Mouse (Mus musculus): ENCODE data around the gene Fas. TPM values are rescaled to one million over a fixed set of nuclear protein-coding genes. Genes with fewer than 3 reads are reported as not detected.

Fas gene
- polyA plus RNA-seq, 1 experiment from 2014 or later = 21.0 TPM

DNA sequence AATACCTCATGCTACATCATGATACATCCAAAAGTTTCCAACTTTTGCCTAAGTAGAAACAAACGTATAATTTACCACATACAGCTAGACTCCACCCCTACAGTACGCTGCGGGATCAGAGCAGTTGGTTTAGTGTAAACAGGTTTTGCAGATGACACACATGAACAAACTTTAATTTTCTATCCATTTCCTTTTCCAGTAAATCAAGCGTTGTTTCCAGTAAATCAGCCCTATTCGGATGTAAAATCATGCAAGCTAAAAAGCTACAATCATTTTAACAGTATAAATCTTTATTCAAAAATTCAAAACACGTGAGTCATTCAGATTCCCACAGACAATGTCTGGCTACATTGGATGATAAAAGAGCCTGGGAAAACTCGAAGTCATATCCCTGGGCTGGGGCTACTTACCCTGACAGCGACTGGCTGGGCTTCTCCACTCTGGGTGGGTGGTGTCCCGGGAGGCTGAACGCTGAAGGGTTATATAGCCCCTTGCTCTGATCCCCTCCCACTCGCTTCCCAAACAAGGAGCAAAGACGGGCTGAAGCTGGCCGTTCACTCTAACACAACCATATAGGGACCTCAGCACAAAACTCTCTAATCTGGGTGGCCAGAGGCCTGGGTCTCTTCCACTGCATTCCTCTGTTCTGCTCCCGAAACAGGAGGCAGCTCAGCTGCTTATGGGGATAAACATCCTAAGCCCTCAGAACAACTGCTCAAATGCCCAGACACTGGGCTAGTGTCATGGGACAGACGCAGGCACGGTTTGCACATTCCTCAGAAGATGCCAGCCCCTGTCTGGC, 35.4 kb upstream of the Fas start, which contains the start of gene Acta2:
Acta2 (minus strand) TSS at position 711 of the 802 bp plus-strand sequence.
- ChIA-PET CTCF (interaction anchor here (0.9 to 5.5 kb wide), 10 partner anchors 9 to 42 kb away, joined by 3 to 23 read pairs (median 3); no protein-coding TSS in a partner anchor), POLR2A (interaction anchor here (0.6 to 1.2 kb wide), 4 partner anchors 25 to 295 kb away, joined by 3 to 4 read pairs (median 3); partner anchors contain the start of gene Ifit2)
- in situ Hi-C loops (cut with MboI; ENCODE audit: low pct_unique_long_range_greater_than_20kb) = loop anchor here (5.0 kb wide), 1 partner anchor 32 kb away; no protein-coding TSS in a partner anchor
- H3K27me3 ChIP-seq = no peaks in the 10 kb centered on the region
- DNase-seq (ENCODE audit: low read depth, low spot score) = peak; percentile 75
- peak; percentile 61 for ATAC-seq
- TF ChIP-seq CTCF (IDR thresholded peaks at IDR 0.05) = no peak

DNA sequence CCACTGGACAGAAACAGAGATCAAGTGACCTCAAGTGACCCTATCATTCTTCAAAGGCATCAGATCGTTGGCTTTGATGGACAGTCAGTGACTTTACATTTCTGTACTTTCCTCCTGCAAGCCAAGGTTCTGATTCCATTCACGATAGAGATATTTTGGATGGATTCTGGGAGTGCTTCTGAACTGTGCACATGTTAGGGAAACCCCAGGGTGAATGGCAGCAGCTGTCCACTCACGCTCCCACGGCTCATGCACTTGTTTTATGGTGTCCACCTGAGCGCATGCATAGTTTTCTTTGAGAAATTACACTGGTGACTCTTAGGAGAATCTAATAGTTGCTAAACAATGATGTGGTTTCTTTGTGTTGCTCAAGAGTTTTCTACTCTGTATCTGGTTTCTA, 34.3 kb upstream of the Fas start:
- no peak for TF ChIP-seq CTCF (IDR thresholded peaks at IDR 0.05)
- POLR2A ChIA-PET = no interaction called here
- DNase-seq (ENCODE audit: low read depth, low spot score) (no peak), ATAC-seq (no peak)
- no peaks in the 10 kb centered on the region for H3K27me3 ChIP-seq
- CTCF ChIA-PET = interaction anchor here (0.9 to 5.5 kb wide), 5 partner anchors 8 to 41 kb away, joined by 3 to 21 read pairs (median 3); no protein-coding TSS in a partner anchor
- in situ Hi-C loops (cut with MboI; ENCODE audit: low pct_unique_long_range_greater_than_20kb) = no loop called here

DNA sequence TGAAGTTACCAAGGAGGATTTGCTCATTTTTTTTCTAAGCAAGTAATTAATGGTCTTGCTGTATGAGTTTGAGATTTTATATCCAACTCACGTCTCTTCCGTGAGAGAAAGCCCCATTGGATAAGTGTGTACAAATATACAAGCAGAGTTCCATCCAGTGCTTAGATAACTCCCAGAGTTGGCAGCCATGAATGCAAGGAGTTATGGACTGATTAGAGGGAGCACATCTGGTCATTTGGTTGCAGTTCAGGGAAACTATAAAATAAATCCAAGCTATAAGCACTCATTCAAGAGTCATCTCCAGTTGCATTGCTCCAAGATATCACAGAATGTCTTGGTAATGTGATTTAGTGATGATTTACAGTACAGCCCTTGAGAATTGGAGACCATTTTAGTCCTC, 33.5 kb upstream of the Fas start:
- POLR2A ChIA-PET = no interaction called here
- DNase-seq (ENCODE audit: low read depth, low spot score) = no peak

DNA sequence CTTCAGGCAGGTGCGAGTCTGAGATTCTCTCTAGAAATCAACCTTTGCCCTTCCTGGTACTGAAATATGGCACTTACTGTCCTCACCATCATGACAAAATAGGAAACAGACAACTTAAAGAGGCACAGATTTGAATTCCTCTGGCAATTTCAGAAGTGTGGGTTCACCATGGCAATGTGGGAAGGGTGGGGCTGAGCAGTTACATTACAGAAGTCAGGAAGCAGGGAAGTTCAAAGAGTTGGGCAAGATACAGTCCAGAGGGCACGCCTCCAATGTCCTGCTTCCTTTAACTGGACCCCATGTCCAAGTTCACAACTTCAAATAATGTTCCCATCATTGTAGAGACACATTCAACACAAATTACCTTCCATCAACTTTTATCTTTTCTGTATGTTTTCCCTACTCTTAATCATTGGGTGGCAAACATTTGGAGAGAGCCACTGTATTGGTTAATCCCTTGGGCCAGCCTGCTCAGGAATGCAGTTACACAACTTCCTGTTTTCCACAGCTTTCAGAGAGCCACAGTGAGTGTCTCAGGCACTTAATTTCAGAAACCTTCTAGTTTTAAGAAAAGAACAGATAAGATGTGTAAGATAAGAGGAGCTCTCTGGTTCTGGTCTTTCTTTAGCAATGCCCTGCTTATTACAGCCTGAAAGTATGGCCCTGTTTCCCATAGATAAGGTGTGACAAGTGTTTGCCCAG, 28.0 kb upstream of the Fas start:
- POLR2A ChIA-PET = no interaction called here
- CTCF ChIA-PET = interaction anchor here (1.4 to 4.4 kb wide), 2 partner anchors 9 to 13 kb away, joined by 5 to 21 read pairs; partner anchors contain the start of gene Acta2
- TF ChIP-seq CTCF (IDR thresholded peaks at IDR 0.05) = no peak
- in situ Hi-C loops (cut with MboI; ENCODE audit: low pct_unique_long_range_greater_than_20kb) = no loop called here
- no peaks in the 10 kb centered on the region for H3K27me3 ChIP-seq
- no peak for DNase-seq (ENCODE audit: low read depth, low spot score)
- ATAC-seq = no peak

More for the DNA sequence above, 33.5 kb upstream of the Fas start:
- ATAC-seq = no peak
- no peak for TF ChIP-seq CTCF (IDR thresholded peaks at IDR 0.05)
- CTCF ChIA-PET = interaction anchor here (0.9 to 2.7 kb wide), 3 partner anchors 9 to 28 kb away, joined by 3 to 7 read pairs (median 3); no protein-coding TSS in a partner anchor
- H3K27me3 ChIP-seq = no peaks in the 10 kb centered on the region
- in situ Hi-C loops (cut with MboI; ENCODE audit: low pct_unique_long_range_greater_than_20kb) = no loop called here

DNA sequence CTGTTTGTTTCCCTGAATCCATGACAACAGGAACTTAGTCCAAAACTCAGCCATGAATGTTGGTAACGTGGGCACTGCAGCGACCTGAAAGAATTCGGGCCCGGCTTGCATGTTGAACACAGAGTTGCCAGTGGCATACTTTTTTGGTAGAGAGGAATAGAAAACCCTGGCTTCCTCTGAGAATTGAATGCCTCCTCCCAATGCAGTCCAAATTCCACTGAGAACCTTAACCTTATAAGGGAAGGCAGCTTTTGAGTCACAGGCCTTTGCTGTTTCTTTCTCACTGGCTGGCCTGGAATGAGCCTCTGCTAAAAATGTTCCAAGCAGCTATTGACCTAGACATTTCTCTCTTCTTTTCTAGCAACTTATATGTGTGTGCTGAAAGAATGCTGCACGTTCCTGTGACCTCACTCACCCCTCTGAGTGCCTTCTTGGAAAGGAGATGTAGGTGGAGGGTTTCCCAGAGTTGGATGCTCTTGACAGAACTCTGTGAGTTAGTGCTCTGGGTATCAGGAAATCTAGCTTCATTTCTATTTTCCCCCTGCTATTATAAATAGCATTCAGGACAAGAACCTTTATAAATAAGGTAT, 24.8 kb upstream of the Fas start:
- H3K27me3 ChIP-seq = no peaks in the 10 kb centered on the region
- ChIA-PET CTCF (interaction anchor here (1.2 to 4.4 kb wide), 7 partner anchors 9 to 22 kb away, joined by 3 to 21 read pairs (median 5); partner anchors contain the start of gene Acta2), POLR2A (interaction anchor here (0.7 to 1.0 kb wide), 3 partner anchors 12 to 19 kb away, joined by 3 to 4 read pairs (median 3); no protein-coding TSS in a partner anchor)
- no peak for TF ChIP-seq CTCF (IDR thresholded peaks at IDR 0.05)
- in situ Hi-C loops (cut with MboI; ENCODE audit: low pct_unique_long_range_greater_than_20kb) = no loop called here
- peak; percentile 86 for ATAC-seq
- no peak for DNase-seq (ENCODE audit: low read depth, low spot score)

DNA sequence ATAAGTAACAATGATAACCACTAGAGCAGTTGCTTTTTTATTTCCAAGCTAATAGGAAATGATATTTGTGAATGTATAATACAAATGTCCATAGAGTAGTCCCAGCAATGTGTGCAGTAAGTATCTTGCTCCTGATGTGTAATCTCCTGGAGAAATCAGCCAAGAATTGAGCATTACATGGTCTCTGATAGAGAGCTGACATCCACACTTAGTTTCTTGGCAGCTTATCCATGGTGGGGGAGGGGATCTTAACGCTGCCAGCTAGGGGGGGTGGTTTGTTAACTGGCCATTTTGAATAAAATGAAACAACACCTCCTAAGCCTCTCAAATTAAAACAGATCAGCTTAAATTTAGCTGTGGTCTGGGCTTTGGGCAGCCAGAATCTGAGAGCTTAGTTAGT, 21.5 kb upstream of the Fas start:
- DNase-seq (ENCODE audit: low read depth, low spot score) (no peak), ATAC-seq (no peak)
- in situ Hi-C loops (cut with MboI; ENCODE audit: low pct_unique_long_range_greater_than_20kb) = no loop called here
- POLR2A ChIA-PET = no interaction called here
- no peak for TF ChIP-seq CTCF (IDR thresholded peaks at IDR 0.05)
- no peaks in the 10 kb centered on the region for H3K27me3 ChIP-seq
- CTCF ChIA-PET = interaction anchor here (1.1 kb wide), 1 partner anchor 8 kb away, joined by 4 read pairs; no protein-coding TSS in a partner anchor

DNA sequence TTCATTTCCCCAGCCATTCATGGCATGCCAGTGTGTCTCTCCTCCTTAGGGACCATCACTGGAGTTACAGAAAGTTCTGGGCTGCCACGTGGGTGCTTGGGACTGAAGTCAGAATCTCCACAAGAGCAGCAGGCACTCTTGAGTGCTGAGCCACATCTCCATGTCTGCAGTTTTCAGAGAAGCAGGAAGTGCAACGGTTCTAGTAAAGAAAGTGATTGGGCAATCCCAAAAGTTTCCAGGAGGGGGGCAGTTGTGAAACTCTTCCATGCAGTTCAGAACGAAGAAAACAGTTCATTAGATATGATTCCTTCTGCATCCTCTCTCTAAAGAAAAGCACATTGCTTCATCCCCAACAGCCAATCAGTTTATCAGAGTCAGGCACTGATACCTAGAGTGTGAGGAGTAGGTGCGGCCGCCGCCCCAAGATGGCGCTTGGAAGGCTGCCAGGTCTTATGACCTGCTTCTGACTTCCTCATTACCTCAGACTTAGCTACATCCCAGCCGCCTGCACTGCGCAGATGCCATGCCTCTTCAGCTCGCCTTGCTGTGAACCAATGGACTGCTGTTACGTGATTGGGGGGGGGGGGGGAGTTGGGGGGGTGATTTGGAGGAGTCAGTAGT, 20.2 kb upstream of the Fas start:
- in situ Hi-C loops (cut with MboI; ENCODE audit: low pct_unique_long_range_greater_than_20kb) = no loop called here
- CTCF ChIA-PET = interaction anchor here (1.1 to 2.4 kb wide), 2 partner anchors 14 to 46 kb away, joined by 3 to 14 read pairs; no protein-coding TSS in a partner anchor
- H3K27me3 ChIP-seq = no peaks in the 10 kb centered on the region
- ATAC-seq (no peak), DNase-seq (ENCODE audit: low read depth, low spot score) (no peak)
- no peak for TF ChIP-seq CTCF (IDR thresholded peaks at IDR 0.05)
- POLR2A ChIA-PET = no interaction called here

DNA sequence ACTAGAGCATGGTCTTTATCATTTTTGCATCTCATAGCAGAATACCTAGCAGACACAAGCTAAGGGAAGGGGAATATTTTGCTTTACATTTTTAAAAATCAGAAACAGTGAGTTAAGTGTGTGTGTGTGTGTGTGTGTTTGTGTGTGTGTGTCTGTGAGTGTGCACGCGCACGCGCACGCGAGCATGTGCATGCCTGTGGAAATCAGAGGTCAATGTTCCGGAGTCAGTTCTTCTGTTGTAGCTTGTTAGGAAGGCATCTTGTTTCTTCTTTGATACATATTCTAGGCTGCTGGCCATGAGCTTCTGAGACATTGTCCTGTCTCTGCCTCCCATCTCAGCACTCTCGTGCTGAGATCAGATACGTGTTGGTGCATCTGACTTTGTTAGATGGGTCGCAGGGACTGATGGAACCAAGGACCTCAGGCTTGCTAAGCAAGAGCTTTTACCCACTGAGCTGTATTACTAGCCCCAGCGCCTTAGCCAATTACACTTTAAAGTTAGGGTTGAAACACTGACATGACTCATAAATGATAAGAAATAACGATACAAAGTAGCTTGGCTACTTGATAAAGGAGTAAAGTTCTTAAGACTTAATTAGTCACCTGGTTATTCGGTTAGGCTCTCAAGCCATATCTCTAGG, 19.5 kb upstream of the Fas start:
- ChIA-PET POLR2A (no interaction called here), CTCF (interaction anchor here (0.8 to 2.4 kb wide), 4 partner anchors 13 to 135 kb away, joined by 3 to 14 read pairs (median 3); partner anchors contain the start of gene Acta2)
- no peak for TF ChIP-seq CTCF (IDR thresholded peaks at IDR 0.05)
- H3K27me3 ChIP-seq = no peaks in the 10 kb centered on the region
- in situ Hi-C loops (cut with MboI; ENCODE audit: low pct_unique_long_range_greater_than_20kb) = no loop called here
- no peak for DNase-seq (ENCODE audit: low read depth, low spot score)
- no peak for ATAC-seq

DNA sequence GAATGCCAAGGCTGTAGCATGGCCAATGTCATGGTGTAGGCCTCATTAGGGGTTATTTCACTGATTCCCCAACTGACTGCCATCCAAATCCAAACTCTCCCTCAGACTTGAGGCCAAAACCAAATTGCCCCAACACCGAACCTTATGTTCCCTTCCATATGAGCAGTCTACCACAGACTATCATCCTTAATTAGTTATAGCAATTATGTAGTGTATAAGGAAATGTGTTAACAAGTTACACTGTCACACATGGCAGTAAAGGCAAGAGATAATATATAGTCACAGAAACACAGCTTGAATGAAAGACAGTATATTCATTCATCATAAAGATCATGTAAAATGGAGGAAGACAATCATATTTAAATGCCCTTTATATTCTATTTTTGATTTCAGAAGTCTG, 17.4 kb upstream of the Fas start:
- ChIA-PET CTCF (interaction anchor here (1.5 kb wide), 1 partner anchor 10 kb away, joined by 3 read pairs; no protein-coding TSS in a partner anchor), POLR2A (no interaction called here)
- ATAC-seq (no peak), DNase-seq (ENCODE audit: low read depth, low spot score) (no peak)
- no peak for TF ChIP-seq CTCF (IDR thresholded peaks at IDR 0.05)
- in situ Hi-C loops (cut with MboI; ENCODE audit: low pct_unique_long_range_greater_than_20kb) = no loop called here
- no peaks in the 10 kb centered on the region for H3K27me3 ChIP-seq

All from Patski (cell line).